ENCODE assay signal across 17 mouse cellular contexts in the genomic region with DNA sequence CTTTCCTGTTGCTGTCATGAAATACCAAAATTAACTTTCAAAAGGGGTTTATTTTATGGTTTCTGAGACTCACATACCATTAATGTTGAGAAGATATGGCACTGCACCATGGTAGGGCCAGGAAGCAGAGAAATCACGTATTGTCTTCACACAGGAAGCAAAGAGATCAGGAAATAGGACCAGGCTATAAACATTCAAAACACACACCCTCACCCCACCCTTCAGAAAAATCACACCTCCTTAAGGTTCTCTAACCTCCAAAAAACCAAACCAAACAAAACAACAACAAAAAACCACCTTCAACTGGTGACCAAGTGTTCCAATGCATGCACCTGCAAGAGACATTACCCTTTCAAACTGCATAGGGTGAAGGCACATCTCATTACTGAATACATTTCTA.
"Had no signal": no experiment of that assay in that cellular context is flagged by ENCODE, and none has a peak within 500 bp of the region (broad histone marks: within the 10 kb centered on the region; RNA-seq: fewer than 3 reads in every experiment).

No protein-coding gene starts in this region.

- H3K4me1 ChIP-seq: midbrain, embryonic 10.5 days; midbrain, embryonic 12.5 days; neural tube, embryonic 12.5 days; stomach, embryonic 15.5 days had no signal

- DNase-seq: liver, postnatal 0 days; lung, adult 2 months; lung, postnatal 14 days; lung, postnatal 36 days; midbrain, embryonic 14.5 days; thymus, adult 2 months; thymus, postnatal 25 days; thymus, postnatal 4 days had no signal

- H3K27ac ChIP-seq: liver, embryonic 15.5 days; lung, embryonic 15.5 days; midbrain, embryonic 10.5 days; midbrain, embryonic 12.5 days; neural tube, embryonic 12.5 days; stomach, embryonic 15.5 days; stomach, postnatal 0 days had no signal

- H3K9ac ChIP-seq: liver, embryonic 15.5 days; liver, postnatal 0 days; lung, embryonic 15.5 days; midbrain, embryonic 12.5 days; neural tube, embryonic 12.5 days; stomach, embryonic 15.5 days had no signal

- H3K4me2 ChIP-seq: liver, embryonic 15.5 days; lung, embryonic 15.5 days; midbrain, embryonic 12.5 days; neural tube, embryonic 12.5 days; stomach, embryonic 15.5 days had no signal

- H3K4me3 ChIP-seq: liver, embryonic 15.5 days; lung, embryonic 15.5 days; midbrain, embryonic 10.5 days; midbrain, embryonic 12.5 days; neural tube, embryonic 12.5 days; stomach, embryonic 15.5 days had no signal

- H3K36me3 ChIP-seq: liver, embryonic 15.5 days; lung, embryonic 15.5 days; midbrain, embryonic 10.5 days; midbrain, embryonic 12.5 days; neural tube, embryonic 12.5 days; stomach, embryonic 15.5 days had no signal

- ATAC-seq: liver, postnatal 0 days; lung, postnatal 0 days; midbrain, embryonic 16.5 days had no signal

- H3K27me3 ChIP-seq: liver, embryonic 15.5 days; lung, embryonic 15.5 days; midbrain, embryonic 12.5 days; neural tube, embryonic 12.5 days; stomach, embryonic 15.5 days had no signal

- H3K9me3 ChIP-seq: liver, embryonic 15.5 days; lung, embryonic 15.5 days; midbrain, embryonic 10.5 days; midbrain, embryonic 12.5 days; neural tube, embryonic 12.5 days; stomach, embryonic 15.5 days had no signal
